Mouse (Mus musculus) neural tube, embryonic 13.5 days (tissue): ENCODE measurements at regions not wholly inside any gene's neighbourhood (a gene's known extent, or its start where the extent isn't known, plus 50 kb on each side); places are given as distances from the start of the nearest gene placed in this dataset.
"Not testable (repeated sequence)": the region's sequence is repeated elsewhere in the genome, so short reads cannot be mapped to it uniquely, and the experiment has no call there.

Experiments
- ATAC-seq: fragments of 200-750 bp; cut with Nextera tagmentation; 2 replicates; pipeline ENCODE4 v1.8.0; 2017; ENCODE audit warnings: low read depth, mild to moderate bottlenecking, moderate TSS enrichment, moderate library complexity
- H3K27ac ChIP-seq: fragments of 300-500 bp; sonication (generic); replicated peaks from 2 replicates; pipeline ENCODE4 v1.5.1; 2015; ENCODE audit warnings: moderate library complexity, mild to moderate bottlenecking, inconsistent platforms
- H3K27me3 ChIP-seq: fragments of 300-500 bp; sonication (generic); 2 replicates; pipeline ENCODE4 v1.6.1; 2015; ENCODE audit warnings: mild to moderate bottlenecking, inconsistent platforms
- H3K36me3 ChIP-seq: fragments of 300-500 bp; sonication (generic); 2 replicates; pipeline ENCODE4 v1.6.1; 2015; ENCODE audit warnings: mild to moderate bottlenecking, inconsistent platforms
- H3K4me1 ChIP-seq: fragments of 300-500 bp; sonication (generic); replicated peaks from 2 replicates; pipeline ENCODE4 v1.6.1; 2015; ENCODE audit warnings: inconsistent platforms
- H3K4me2 ChIP-seq: fragments of 300-500 bp; sonication (generic); 2 replicates; pipeline ENCODE4 v1.6.1; 2015; ENCODE audit warnings: inconsistent platforms, mild to moderate bottlenecking, moderate library complexity
- H3K4me3 ChIP-seq: fragments of 300-500 bp; sonication (generic); 2 replicates; pipeline ENCODE4 v1.5.1; 2015; ENCODE audit warnings: mild to moderate bottlenecking, inconsistent platforms
- H3K9ac ChIP-seq: fragments of 300-500 bp; sonication (generic); 2 replicates; pipeline ENCODE4 v1.6.1; 2015; ENCODE audit warnings: moderate library complexity, mild to moderate bottlenecking, inconsistent platforms
- H3K9me3 ChIP-seq: fragments of 300-500 bp; sonication (generic); 2 replicates; pipeline ENCODE4 v1.6.1; 2016; ENCODE audit warnings: inconsistent platforms
- whole genome bisulfite sequencing: fragments of 180-500 bp; shearing (Covaris S2); methylation state at CpG from one replicate; pipeline ENCODE4 v1.1.7; 2015; 5-methylcytosine and 5-hydroxymethylcytosine counted together

DNA sequence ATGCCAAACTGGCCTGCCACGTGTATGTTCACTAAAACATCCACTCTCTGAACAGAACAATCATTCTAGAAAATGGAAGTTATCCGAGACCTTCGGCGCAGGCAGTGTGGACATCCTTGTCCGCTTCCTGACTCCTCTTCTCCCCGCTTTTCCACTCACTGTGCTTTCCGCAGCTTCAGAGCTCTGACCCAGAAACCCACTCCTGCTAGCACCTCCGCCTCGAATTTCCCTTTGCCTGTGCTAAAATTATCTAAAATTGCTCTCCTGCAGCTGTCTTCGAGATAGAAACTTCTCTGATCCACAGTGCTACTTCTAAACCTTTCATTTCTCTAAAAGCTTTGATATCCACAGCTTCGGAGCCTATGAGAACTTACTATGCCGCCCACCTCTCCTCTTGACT, 322.1 kb upstream of the B3galt2 start:
- Histone ChIP-seq H3K4me2 (no peak overlapping the region), H3K27me3 (no peaks in the 10 kb centered on the region), H3K27ac (no peak overlapping the region), H3K9me3 (no peaks in the 10 kb centered on the region), H3K4me1 (no peaks in the 10 kb centered on the region), H3K9ac (no peak overlapping the region), H3K36me3 (no peaks in the 10 kb centered on the region), H3K4me3 (no peak overlapping the region)
- ATAC-seq, result no peak
- WGBS, result 90% methylated on average over 12 of the region's 12 CpGs

DNA sequence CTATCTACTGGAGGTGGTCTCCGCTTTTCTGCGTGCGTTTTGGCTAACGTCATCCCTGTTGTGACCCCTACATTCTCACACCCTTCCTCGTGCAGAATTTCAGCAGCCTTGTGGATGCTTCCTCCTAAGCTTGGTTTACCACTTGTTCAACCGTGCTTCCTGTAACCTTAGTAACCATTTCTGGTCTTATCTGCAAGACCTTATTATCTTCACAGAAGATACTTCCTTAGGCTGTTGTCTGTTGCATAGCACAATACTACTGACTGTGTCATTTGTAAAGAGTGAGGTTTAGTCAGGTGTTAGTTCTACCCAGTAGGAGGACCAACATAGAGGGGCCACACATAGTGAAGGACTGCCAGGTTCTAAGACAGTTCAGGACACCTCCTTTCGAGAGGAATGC, 320.9 kb upstream of the B3galt2 start:
- WGBS, result 95% methylated on average over 7 of the region's 7 CpGs
- no peak overlapping the region for H3K9ac ChIP-seq

DNA sequence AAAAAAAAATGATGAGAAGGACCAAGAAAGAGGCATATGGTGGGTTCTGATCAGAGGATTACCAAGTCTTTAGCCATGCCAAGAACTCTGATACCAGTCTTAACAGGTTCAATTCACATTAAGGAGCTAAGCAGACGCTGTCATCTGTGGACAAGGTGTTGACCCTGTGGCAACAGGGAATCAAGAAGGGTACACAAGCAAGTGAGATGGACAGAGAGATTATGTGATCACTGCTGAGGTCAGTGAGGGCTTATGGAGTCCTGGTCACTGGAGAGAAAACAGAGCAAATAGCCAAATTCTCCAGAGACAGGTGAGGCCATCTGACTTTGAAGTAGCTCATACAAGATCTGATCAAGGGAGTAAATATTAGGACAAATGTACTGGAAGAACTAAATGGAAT, 289.1 kb upstream of the B3galt2 start:
- Histone ChIP-seq H3K4me1 (no peaks in the 10 kb centered on the region), H3K27ac (no peak overlapping the region), H3K9ac (no peak overlapping the region), H3K4me2 (no peak overlapping the region), H3K27me3 (no peaks in the 10 kb centered on the region), H3K4me3 (no peak overlapping the region), H3K9me3 (no peaks in the 10 kb centered on the region), H3K36me3 (no peaks in the 10 kb centered on the region)
- no peak for ATAC-seq
- WGBS, result 75% methylated on average over 1 of the region's 1 CpGs

More for the DNA sequence above, 320.9 kb upstream of the B3galt2 start:
- H3K36me3 ChIP-seq, result no peaks in the 10 kb centered on the region
- H3K4me3 ChIP-seq, result no peak overlapping the region
- no peak overlapping the region for H3K4me2 ChIP-seq
- ATAC-seq, result no peak
- no peaks in the 10 kb centered on the region for H3K4me1 ChIP-seq
- H3K9me3 ChIP-seq, result no peaks in the 10 kb centered on the region
- no peaks in the 10 kb centered on the region for H3K27me3 ChIP-seq
- H3K27ac ChIP-seq, result no peak overlapping the region

DNA sequence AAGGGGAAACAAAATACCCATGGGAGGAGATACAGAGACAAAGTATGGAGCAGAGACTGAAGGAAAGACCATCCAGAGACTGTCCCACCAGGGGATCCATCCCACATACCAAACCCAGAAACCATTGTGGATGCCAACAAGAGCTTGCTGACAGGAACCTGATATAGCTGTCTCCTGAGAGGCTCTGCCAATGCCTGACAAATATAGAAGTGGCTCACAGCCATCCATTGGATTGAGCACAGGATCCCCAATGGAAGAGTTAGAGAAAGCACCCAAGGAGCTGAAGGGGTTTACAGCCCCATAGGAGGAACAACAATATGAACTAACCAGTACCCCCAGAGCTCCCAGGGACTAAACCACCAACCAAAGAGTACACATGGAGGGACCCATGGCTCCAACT, 280.2 kb upstream of the B3galt2 start:
- H3K4me1 ChIP-seq, H3K36me3 ChIP-seq, H3K9ac ChIP-seq, ATAC-seq, H3K27me3 ChIP-seq, H3K9me3 ChIP-seq, H3K4me2 ChIP-seq, H3K4me3 ChIP-seq, H3K27ac ChIP-seq: not testable (repeated sequence)

- H3K9ac ChIP-seq, result no peak overlapping the region
- H3K9me3 ChIP-seq, result no peaks in the 10 kb centered on the region
- no peak overlapping the region for H3K4me2 ChIP-seq
- WGBS, result 78% methylated on average over 4 of the region's 4 CpGs
- no peaks in the 10 kb centered on the region for H3K36me3 ChIP-seq
- H3K27ac ChIP-seq, result no peak overlapping the region
- H3K4me1 ChIP-seq, result no peaks in the 10 kb centered on the region
- ATAC-seq, result no peak
- no peaks in the 10 kb centered on the region for H3K27me3 ChIP-seq
- H3K4me3 ChIP-seq, result no peak overlapping the region
These were observed 248.6 kb upstream of the B3galt2 start for GRCm38 (mm10) chr1:143391851-143392250.
